8 mouse cellular contexts compared by ENCODE assay signal in genomic region chr11:72207204-72207833, GRCm38 (mm10). TPM values are rescaled to one million over a fixed set of nuclear protein-coding genes. Genes with fewer than 3 reads are reported as not detected.
A peak's percentile ranks its signal among the peaks of the same experiment; 100 is the strongest.
DNase-seq lines count a peak whose midpoint lies in the region; ATAC-seq lines count a peak whose summit lies in the region.

Gene 4933427D14Rik (minus strand): TSS chr11:72207459.
Gene Txndc17 (plus strand): TSS chr11:72207547.

- peak within 1 kb of the TSS; percentile 77 for H3K4me2 ChIP-seq in hindbrain, embryonic 14.5 days (replicated peaks)

- WGBS in hindbrain, embryonic 14.5 days: under 1% methylated on average over 42 of the region's 42 CpGs

- peak; percentile 77 for DNase-seq in T-cell, adult 2 months (ENCODE audit: low spot score)
- peak; percentile 92 to 93 for DNase-seq in cerebellum, postnatal 25 days
- peak; percentile 82 to 85 for DNase-seq in frontal cortex, postnatal 25 days (ENCODE audit: low spot score in 2 of 2)
- peak; percentile 75 for DNase-seq in hindbrain, embryonic 14.5 days (ENCODE audit: low spot score)
- peak; percentile 75 to 77 for DNase-seq in layer of hippocampus, postnatal 25 days (ENCODE audit: extremely low spot score in 1 of 2, low spot score in 1 of 2)
- DNase-seq in lung, postnatal 25 days (ENCODE audit: low spot score): peak; percentile 90
- DNase-seq in retina, adult 2 months (ENCODE audit: low read depth, low spot score): peak; percentile 57
- DNase-seq in thymus, postnatal 25 days: peak; percentile 91

- no peaks in the 10 kb centered on the region for H3K9me3 ChIP-seq in hindbrain, embryonic 14.5 days (ENCODE audit: control insufficient read depth, low read length)

- H3K27ac ChIP-seq in hindbrain, embryonic 14.5 days: peak within 1 kb of the TSS; percentile 76

- peak within 1 kb of the TSS; percentile 92 for H3K9ac ChIP-seq in hindbrain, embryonic 14.5 days

- peaks cover 36% of the 10 kb centered on the region for H3K36me3 ChIP-seq in hindbrain, embryonic 14.5 days (replicated peaks; ENCODE audit: control insufficient read depth, insufficient read depth)

- H3K4me1 ChIP-seq in hindbrain, embryonic 14.5 days (replicated peaks; ENCODE audit: control insufficient read depth, insufficient read depth, low read length): peaks cover 14% of the 10 kb centered on the region

- H3K4me3 ChIP-seq in hindbrain, embryonic 14.5 days (replicated peaks; ENCODE audit: low read length): peak within 1 kb of the TSS; percentile 91

- no peaks in the 10 kb centered on the region for H3K27me3 ChIP-seq in hindbrain, embryonic 14.5 days (ENCODE audit: control insufficient read depth, insufficient read depth, low read length)

- peak; percentile 93 for ATAC-seq in hindbrain, embryonic 14.5 days (ENCODE audit: low FRiP score)

RNA-seq across cellular contexts. Expression of gene 4933427D14Rik, which starts in this region (rescaled TPM):
- polyA plus RNA-seq in hindbrain, embryonic 14.5 days (2014; fragmentation: Nextera tagmentation; extraction: Ambion mirVana): 14.3 and 17.1 TPM in 2 replicates
- total RNA-seq in layer of hippocampus, postnatal 25 days (2021): 10 to 100 TPM; 21.1 to 27.1 TPM

RNA-seq across cellular contexts. Expression of gene Txndc17, which starts in this region (rescaled TPM):
- 141 and 151 TPM in 2 replicates for polyA plus RNA-seq in hindbrain, embryonic 14.5 days (2014; fragmentation: Nextera tagmentation; extraction: Ambion mirVana)
- total RNA-seq in layer of hippocampus, postnatal 25 days (2021): 10 to 100 TPM; 31.8 to 36.8 TPM

Comparison
In these comparisons a context has a peak if more than half of its experiments do, and no peak if none do; other contexts are left out.
1. Peak in every context shown above with its lines: DNase-seq, ATAC-seq, H3K4me3 ChIP-seq and H3K27ac ChIP-seq.